Mouse (Mus musculus) adrenal gland (tissue): ENCODE results near the gene Pakap.

ENCODE experiments used
- intact Hi-C: fragments of 180-260 bp; cut with DNase I; formaldehyde crosslinking; loops from one replicate; pipeline ENCODE4 v1.15.1; 2025

Pakap gene

GRCm38 (mm10) chr4:57829740-57830139 is 261.8 kb downstream of the Pakap start:
- intact Hi-C loops = no loop called here

GRCm38 (mm10) chr4:57832318-57832717 is 264.3 kb downstream of the Pakap start:
- intact Hi-C loops = no loop called here

- intact Hi-C loops = no loop called here
Observed at GRCm38 (mm10) chr4:57833060-57833459, 265.1 kb downstream of the Pakap start.

GRCm38 (mm10) chr4:57834141-57834540 is 266.2 kb downstream of the Pakap start:
- intact Hi-C loops = no loop called here

GRCm38 (mm10) chr4:57837089-57837488 is 269.1 kb downstream of the Pakap start:
- intact Hi-C loops = no loop called here

GRCm38 (mm10) chr4:57839343-57839742 is 271.4 kb downstream of the Pakap start:
- intact Hi-C loops = no loop called here

GRCm38 (mm10) chr4:57841911-57842310 is 273.9 kb downstream of the Pakap start:
- intact Hi-C loops = loop anchor here (5.0 kb wide), 1 partner anchor 35 kb away; no protein-coding TSS in a partner anchor

- intact Hi-C loops = loop anchor here (5.0 kb wide), 1 partner anchor 35 kb away; no protein-coding TSS in a partner anchor
Observed at GRCm38 (mm10) chr4:57842472-57843305, 274.7 kb downstream of the Pakap start.

- intact Hi-C loops = loop anchor here (5.0 kb wide), 1 partner anchor 37 kb away; no protein-coding TSS in a partner anchor
Observed at GRCm38 (mm10) chr4:57845031-57845431, 277.1 kb downstream of the Pakap start.

- intact Hi-C loops = loop anchor here (5.0 kb wide), 1 partner anchor 37 kb away; no protein-coding TSS in a partner anchor
Observed at GRCm38 (mm10) chr4:57845541-57846210, 277.7 kb downstream of the Pakap start.

- intact Hi-C loops = loop anchor here (5.0 kb wide), 1 partner anchor 36 kb away; no protein-coding TSS in a partner anchor
Observed at GRCm38 (mm10) chr4:57846381-57846990, 278.5 kb downstream of the Pakap start.

- intact Hi-C loops = loop anchor here (5.0 kb wide), 1 partner anchor 35 kb away; no protein-coding TSS in a partner anchor
Observed at GRCm38 (mm10) chr4:57846991-57847422, 279.0 kb downstream of the Pakap start.

- intact Hi-C loops = loop anchor here (5.0 kb wide), 1 partner anchor 35 kb away; no protein-coding TSS in a partner anchor
Observed at GRCm38 (mm10) chr4:57847676-57848075, 279.7 kb downstream of the Pakap start.

- intact Hi-C loops = loop anchor here (5.0 kb wide), 1 partner anchor 33 kb away; no protein-coding TSS in a partner anchor
Observed at GRCm38 (mm10) chr4:57849465-57849864, 281.5 kb downstream of the Pakap start.

- intact Hi-C loops = no loop called here
Observed at GRCm38 (mm10) chr4:57851731-57852130, 283.8 kb downstream of the Pakap start.

GRCm38 (mm10) chr4:57852461-57853040 is 284.6 kb downstream of the Pakap start:
- intact Hi-C loops = no loop called here

GRCm38 (mm10) chr4:57854181-57854580 is 286.2 kb downstream of the Pakap start:
- intact Hi-C loops = no loop called here

GRCm38 (mm10) chr4:57855281-57855941 is 287.4 kb downstream of the Pakap start:
- intact Hi-C loops = no loop called here

GRCm38 (mm10) chr4:57856673-57857072 is 288.7 kb downstream of the Pakap start:
- intact Hi-C loops = no loop called here

GRCm38 (mm10) chr4:57860204-57860611 is 292.2 kb downstream of the Pakap start:
- intact Hi-C loops = no loop called here

GRCm38 (mm10) chr4:57861166-57861565 is 293.2 kb downstream of the Pakap start:
- intact Hi-C loops = no loop called here
